Mouse (Mus musculus): ENCODE measurements at regions not wholly inside any gene's neighbourhood (a gene's known extent, or its start where the extent isn't known, plus 50 kb on each side); places are given as distances from the start of the nearest gene placed in this dataset.

GRCm38 (mm10) chr4:45713046-45713706 lies 85.6 kb upstream of the Aldh1b1 start:
- no peak for DNase-seq (ENCODE audit: low spot score in 2 of 2)

GRCm38 (mm10) chr4:45703997-45704396 lies 94.8 kb upstream of the Aldh1b1 start:
- no peak for DNase-seq (ENCODE audit: low spot score in 2 of 2)

- peak; percentile 38 to 68 for DNase-seq (ENCODE audit: low spot score in 2 of 2)
Measured at GRCm38 (mm10) chr4:45699601-45700000, 99.2 kb upstream of the Aldh1b1 start.

GRCm38 (mm10) chr4:45695239-45695638 lies 103.6 kb upstream of the Aldh1b1 start:
- DNase-seq (ENCODE audit: low spot score in 2 of 2) = no peak

- DNase-seq (ENCODE audit: low spot score in 2 of 2) = no peak
Measured at GRCm38 (mm10) chr4:45689991-45690916, 108.6 kb upstream of the Aldh1b1 start.

- DNase-seq (ENCODE audit: low spot score in 2 of 2) = no peak
Measured at GRCm38 (mm10) chr4:45689572-45689971, 109.2 kb upstream of the Aldh1b1 start.

GRCm38 (mm10) chr4:45688233-45688632 lies 110.6 kb upstream of the Aldh1b1 start:
- no peak for DNase-seq (ENCODE audit: low spot score in 2 of 2)

GRCm38 (mm10) chr4:45685031-45685430 lies 113.8 kb upstream of the Aldh1b1 start:
- DNase-seq (ENCODE audit: low spot score in 2 of 2) = no peak

- DNase-seq (ENCODE audit: low spot score in 2 of 2) = no peak
Measured at GRCm38 (mm10) chr4:45683205-45683604, 115.6 kb upstream of the Aldh1b1 start.

- DNase-seq (ENCODE audit: low spot score in 2 of 2) = no peak
Measured at GRCm38 (mm10) chr4:45682746-45683145, 116.1 kb upstream of the Aldh1b1 start.

GRCm38 (mm10) chr4:45676137-45676536 lies 122.7 kb upstream of the Aldh1b1 start:
- no peak for DNase-seq (ENCODE audit: low spot score in 2 of 2)

GRCm38 (mm10) chr4:45674291-45674690 lies 124.5 kb upstream of the Aldh1b1 start:
- no peak for DNase-seq (ENCODE audit: low spot score in 2 of 2)

- peak; percentile 44 to 67 for DNase-seq (ENCODE audit: low spot score in 2 of 2)
Measured at GRCm38 (mm10) chr4:45673081-45673819, 125.6 kb upstream of the Aldh1b1 start.

GRCm38 (mm10) chr4:45672262-45673076 lies 126.4 kb upstream of the Aldh1b1 start:
- DNase-seq (ENCODE audit: low spot score in 2 of 2) = no peak

GRCm38 (mm10) chr4:45664372-45664771 lies 132.1 kb upstream of the Shb start:
- DNase-seq (ENCODE audit: low spot score in 2 of 2) = no peak

GRCm38 (mm10) chr4:45657350-45657978 lies 125.2 kb upstream of the Shb start:
- DNase-seq (ENCODE audit: low spot score in 2 of 2) = no peak

GRCm38 (mm10) chr4:45655780-45656179 lies 123.5 kb upstream of the Shb start:
- DNase-seq (ENCODE audit: low spot score in 2 of 2) = peak in 1 of 2 experiments; percentile 46

GRCm38 (mm10) chr4:45654804-45655155 lies 122.5 kb upstream of the Shb start:
- no peak for DNase-seq (ENCODE audit: low spot score in 2 of 2)

- no peak for DNase-seq (ENCODE audit: low spot score in 2 of 2)
Measured at GRCm38 (mm10) chr4:45654019-45654803, 121.9 kb upstream of the Shb start.
